Mouse (Mus musculus) megakaryocyte progenitor cell, adult 5-6 weeks (primary cell): ENCODE results near the gene Set. TPM values are rescaled to one million over a fixed set of nuclear protein-coding genes. Genes with fewer than 3 reads are reported as not detected.
A peak's percentile ranks its signal among the peaks of the same experiment; 100 is the strongest.

Experiments
- ATAC-seq: replicated peaks from 2 replicates; pipeline ENCODE4 v1.8.0; 2016; ENCODE audit warnings: mild to moderate bottlenecking, moderate TSS enrichment, inconsistent platforms; ENCODE audit not compliant: poor library complexity
- total RNA-seq, 2 experiments: library from RNA; stranded (forward) in 1 of 2; stranded (reverse) in 1 of 2; fragments of 157-497, 149-512 nt in 1 of 2; fragments of 200-1000 nt in 1 of 2; gene quantifications; 2 replicates each; pipeline versions ENCODE4 v1.2.3 to v1.2.4; 2015 to 2017

Gene Set
- total RNA-seq, 2 experiments from 2014 or later: 465 to 1,489 TPM

DNA sequence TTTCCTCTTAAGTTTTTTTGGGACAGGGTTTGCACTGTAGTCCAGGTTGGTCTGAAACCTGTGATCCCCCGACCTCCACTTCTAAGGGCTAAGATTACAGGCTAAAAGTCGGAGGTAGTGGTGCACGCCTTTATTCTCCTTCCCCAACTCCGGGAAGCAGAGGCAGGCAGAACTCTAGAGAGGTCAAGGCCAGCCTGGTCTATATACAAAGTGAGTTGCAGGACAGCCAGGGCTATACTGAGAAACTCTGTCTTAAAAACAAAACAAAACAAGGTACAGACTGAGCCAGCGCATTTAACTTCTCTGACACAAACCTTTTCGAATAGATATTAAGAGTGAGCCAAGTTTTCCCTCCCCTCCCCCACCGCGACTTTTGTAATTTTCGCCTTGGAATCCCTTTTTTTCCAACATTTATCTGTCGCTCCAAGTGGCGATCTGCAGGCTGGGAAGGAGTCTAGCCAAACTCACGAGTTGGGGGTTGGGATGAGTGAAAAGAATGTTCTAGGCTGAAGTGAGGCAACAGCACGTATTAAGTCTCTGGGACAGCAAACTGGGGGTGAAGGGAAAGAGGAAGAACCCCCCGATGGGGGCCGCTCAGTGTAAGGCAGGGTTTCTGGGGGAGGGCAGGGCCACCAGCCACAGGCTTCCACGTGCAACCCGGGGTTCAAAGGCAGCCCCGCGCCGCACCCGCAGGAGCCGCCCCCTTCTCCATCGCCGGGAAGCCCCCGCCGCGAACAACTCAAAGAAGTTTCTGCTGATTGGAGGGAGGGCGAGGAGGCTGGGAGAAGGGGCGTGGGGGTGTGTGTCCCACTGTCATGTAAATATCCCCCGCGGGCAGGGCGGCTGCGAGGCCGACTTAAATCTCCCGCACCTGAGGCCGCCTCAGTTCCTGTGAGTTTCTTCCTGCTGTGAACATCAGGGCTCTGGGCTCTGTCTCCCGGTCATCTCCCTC is 4.3 kb downstream of the Set start:
- peak; percentile 44 for ATAC-seq

DNA sequence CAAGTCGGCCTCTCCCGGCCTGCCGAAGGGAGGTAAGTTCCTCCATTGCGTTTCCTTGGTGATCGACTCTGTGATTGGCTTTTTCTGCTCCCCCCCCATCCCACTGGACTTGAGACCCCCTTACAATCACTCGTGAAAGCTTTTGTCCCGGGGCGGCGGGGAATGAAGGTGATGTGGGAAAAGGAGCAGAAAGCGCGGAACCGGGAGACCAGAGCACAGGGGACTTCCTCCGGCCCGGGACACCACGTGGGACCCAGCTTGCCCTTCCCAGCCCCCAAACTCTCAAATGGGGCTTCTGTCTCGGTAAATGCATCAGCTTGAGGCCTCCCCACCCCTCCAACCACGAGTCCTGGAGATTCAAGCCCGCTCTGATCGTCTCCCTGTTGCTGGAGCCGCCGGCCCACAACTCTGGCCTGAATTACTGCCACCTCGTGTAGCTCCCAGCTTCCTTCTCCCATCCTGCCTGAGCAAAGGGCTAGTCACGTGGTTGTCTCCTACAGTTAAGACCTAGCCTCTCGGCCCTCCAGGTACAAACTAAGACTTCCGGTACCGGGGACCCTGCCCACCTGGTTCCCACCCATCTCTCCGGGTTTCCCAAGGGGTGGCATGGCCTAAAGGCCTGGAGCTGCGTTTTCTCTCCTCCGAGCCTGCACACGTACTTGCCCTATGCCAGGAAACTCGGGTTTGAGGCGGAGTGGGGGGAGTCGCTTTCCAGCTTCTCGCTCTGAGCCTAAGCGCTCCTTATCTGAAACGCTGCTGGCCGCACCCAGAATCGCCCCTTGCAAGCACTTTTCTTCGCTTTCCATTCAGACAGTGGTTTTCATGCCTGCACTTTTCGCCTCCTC is 5.3 kb downstream of the Set start:
- peak; percentile 37 for ATAC-seq

DNA sequence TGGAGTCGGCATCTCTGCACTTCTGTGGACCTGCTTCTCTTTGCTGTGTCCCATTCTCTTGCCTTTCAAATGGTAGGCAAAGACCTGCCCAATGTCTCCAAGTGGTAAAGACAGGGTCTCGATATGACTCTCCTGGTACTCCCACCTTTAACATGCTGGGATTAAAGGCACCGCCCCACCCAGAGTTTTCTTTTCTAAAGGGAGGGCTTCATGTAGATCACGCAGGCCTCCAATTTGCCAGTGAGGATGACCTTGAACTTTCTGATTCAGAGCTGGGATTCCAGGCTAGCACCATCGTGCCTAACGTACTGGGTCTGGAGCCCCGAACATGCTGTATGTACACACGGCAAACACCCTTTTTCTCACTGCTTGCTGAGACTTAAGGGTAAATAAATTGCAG is 6.1 kb downstream of the Set start:
- no peak for ATAC-seq

DNA sequence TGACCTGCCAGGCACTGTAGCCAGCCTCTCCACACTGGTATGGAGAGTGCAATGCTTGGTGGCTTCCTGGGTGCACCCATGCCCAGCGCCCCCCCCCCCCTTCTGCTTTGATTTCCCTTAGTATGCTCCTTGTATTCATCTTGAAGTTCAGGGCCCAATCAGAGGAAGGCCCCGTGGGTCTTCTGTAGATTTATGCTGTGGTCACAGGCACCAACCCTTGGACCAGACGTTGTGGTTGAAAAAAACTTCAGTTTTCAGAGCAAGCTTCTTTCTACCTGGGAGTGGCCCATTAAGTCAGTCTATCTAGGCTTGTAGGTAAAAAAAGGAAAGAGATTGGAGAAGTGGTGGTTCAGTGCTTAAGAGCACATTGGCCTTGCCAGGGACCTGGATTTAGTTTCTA is 6.6 kb downstream of the Set start:
- no peak for ATAC-seq

DNA sequence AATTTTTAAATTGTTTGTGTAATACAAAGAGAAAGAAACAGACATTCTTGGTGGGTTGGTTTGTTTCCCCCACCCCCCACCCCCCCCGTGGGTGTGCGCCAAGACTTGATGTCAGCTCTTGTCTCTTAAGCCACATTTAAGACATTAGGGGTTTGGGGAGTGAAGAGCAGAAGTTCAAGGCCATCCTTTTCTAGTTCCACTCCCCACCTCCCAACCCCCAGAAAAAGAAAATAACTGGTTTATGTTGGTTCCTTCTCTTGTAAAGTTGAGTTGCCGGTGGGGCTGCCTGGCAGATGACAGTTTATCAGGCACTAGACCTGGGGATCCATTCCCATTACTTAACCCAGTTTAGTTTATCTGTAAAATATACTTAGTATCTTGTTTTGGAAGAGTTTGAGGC is 7.1 kb downstream of the Set start:
- ATAC-seq: no peak

DNA sequence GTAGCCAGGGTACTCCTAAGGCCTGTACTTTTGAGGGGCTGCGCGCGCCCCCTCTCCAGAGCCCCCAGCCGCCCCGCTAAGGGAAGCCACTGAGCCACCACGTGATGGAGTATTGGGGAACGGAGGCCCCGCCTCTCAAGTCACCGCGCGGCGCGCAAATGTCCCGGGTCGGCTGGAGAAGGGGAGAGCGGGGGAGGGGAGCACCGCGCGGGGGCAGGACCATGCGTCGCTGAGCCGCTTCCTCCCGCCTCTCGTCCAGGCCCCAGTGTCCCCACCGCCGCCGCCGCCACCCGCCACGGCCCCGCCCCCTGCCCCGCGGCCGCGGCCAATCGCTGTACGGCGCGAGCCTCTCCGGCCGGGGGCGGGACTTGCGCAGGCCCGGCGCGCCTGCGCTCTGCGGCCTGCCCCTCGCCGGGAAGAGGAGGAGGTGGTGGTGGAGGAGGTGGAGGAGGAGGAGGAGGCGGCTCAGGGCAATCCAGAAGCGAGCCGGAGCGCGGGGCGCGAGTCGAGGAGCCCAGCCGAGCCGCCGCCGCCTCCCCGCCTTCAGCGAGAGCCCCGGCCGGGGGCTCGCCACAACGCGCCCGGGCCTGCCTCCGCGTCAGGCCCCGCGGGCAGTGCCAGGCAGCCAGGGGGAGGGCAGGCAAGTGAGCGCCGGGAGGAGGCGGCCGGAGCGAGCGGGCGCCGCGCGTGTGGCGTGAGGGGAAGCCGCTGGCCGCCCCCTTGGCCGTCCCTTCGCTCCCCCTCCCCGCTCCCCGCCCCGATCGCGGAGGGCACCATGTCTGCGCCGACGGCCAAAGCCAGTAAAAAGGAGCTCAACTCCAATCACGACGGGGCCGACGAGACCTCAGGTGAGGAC is 9.1 kb downstream of the Set start:
- ATAC-seq: peak; percentile 73

DNA sequence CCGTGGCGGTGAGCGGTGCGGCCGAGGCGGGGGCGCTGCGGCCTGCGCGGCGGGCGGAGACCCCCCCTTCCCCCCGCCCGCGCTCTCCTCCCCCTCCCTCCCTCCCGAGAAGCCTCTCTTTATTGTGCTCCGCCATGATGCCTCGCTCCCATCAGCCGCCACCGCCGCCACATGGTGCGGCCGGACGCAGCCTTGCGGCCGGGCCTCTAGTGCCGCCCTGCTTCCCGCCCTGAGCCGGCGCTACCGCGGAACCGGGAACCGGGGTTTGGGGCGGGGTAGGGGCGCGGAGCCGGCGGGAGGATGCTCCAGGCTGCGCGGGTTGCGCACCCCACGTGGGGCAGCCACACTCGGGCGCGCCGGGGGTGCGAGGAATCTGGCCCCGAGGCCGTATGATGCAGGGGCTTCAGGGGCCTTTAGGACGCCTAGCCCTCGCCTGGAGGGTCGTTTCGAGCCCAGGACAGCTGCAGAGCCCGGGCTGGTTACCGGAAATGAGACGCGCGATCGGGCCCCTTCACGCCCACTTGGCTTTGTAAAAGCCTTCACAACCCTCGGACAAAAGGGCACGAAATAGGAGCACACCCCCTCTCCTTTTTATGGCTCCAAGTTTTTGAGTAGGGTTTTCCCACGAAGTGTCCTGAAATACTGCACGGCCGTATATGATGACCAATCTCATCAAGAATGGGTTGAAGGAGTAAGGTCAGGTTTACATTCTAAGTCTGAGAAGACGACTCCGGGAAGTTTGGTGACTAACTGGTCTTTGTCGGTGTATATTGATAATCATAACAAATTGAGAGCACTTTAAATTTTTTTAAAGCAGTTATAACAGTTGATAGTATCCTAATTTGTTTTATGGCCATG is 10.1 kb downstream of the Set start:
- ATAC-seq: no peak

DNA sequence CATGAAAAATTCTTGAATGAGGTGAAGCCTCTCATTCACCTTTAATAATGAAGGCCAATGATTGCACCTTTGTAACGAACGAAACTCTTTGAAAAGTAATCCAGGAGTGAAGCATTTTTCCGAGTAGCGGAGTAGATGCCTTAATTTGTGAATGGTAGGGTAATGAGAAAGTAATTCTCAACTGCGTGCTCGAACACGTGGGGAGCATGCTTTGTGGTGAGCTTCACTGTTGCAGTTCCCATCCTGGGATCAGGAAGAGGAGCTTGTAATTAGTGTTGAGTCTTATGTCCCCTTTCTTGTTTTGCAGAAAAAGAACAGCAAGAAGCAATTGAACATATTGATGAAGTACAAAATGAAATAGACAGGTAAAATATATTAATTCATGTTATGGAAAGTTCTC is 10.8 kb downstream of the Set start:
- no peak for ATAC-seq

DNA sequence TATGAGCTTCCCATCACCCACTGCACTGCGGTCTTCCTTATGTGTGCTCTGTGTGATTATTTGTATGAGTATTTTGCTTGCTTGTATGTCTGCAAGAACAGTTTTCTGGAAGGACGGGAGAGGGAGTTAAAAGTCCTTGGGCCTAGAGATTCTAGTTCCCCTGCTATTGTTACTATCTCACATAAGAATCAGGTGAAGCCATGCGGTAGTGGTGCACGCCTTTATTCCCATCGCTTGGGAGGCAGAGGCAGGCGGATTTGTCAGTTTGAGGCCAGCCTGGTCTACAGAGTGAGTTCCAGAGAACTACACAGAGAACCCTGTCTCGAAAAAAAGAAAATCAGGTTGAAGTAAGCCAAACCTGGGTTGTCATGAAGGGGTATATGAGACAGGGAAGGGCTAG is 15.7 kb downstream of the Set start:
- ATAC-seq: no peak

DNA sequence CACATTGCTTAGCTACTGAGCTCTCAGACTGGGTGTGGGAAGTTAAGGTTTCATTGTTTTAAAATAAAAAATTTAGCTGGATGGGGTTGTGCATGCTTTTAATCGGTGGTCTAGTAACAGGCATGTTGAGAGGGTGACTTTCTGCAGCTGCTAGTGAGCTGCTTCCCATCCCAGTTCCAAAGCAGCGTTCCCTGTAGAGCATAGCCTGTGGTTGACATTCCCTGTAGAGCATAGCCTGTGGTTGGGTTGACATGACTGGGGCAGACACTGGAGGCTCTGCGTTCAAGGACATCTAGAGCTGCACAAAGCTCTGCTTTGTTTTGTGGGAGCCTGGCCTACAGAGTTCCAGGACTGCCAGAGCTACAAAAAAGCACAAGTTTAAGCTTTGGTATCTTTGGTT is 16.1 kb downstream of the Set start:
- ATAC-seq: no peak

DNA sequence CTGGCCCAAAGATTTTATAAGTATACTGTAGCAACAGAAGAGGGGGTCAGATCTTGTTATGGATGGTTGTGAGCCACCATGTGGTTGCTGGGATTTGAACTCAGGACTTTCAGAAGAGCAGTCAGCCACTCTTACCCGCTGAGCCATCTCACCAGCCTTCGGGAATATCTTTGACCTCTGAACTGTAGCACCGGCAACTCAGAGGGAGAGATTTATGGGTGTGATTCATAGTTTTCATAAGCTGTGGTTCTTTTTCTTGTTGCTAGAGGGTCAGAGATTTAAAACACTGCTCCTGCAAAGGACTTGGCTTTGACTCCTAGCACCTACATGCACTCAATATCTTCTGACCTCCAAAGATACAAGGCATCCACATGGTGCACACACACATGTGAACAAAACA is 18.4 kb downstream of the Set start:
- no peak for ATAC-seq

DNA sequence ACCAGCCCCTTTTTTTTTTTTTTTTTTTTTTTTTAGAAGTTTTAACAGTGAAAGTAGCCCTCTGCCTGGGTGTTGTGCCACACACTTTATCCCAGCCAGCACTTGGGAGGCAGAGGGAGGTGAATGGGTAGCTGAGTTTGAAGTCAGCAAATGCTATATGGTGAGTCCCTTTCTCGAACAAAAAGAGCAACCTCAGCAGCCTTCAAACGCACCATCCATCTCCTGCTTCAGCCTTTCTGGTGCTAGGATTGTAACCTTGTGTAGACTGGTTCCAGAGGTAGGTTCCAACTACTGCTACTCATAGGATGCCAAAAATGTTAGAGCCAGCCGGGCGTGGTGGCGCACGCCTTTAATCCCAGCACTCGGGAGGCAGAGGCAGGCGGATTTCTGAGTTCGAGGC is 19.3 kb downstream of the Set start:
- ATAC-seq: no peak

DNA sequence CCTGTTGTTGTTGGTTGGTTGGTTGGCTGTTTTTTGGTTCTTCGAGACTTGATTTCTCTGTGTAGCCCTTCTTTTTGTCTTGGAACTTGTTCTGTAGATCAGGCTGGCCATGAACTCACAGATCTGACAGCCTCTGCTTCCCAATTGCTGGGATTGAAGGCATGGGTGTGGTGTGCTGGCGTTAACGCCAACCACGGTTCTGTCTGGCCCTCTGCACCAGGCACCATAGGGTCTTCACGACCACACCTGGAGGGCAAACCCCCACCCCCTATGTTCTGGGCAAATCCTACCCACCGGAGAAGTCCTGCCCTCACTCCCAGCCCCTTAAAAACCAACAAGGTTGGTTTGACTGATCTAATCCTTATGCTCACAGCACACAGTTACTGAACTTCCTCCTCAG is 19.8 kb downstream of the Set start:
- ATAC-seq: peak; percentile 13; the same call in 1 of the 2 replicates

DNA sequence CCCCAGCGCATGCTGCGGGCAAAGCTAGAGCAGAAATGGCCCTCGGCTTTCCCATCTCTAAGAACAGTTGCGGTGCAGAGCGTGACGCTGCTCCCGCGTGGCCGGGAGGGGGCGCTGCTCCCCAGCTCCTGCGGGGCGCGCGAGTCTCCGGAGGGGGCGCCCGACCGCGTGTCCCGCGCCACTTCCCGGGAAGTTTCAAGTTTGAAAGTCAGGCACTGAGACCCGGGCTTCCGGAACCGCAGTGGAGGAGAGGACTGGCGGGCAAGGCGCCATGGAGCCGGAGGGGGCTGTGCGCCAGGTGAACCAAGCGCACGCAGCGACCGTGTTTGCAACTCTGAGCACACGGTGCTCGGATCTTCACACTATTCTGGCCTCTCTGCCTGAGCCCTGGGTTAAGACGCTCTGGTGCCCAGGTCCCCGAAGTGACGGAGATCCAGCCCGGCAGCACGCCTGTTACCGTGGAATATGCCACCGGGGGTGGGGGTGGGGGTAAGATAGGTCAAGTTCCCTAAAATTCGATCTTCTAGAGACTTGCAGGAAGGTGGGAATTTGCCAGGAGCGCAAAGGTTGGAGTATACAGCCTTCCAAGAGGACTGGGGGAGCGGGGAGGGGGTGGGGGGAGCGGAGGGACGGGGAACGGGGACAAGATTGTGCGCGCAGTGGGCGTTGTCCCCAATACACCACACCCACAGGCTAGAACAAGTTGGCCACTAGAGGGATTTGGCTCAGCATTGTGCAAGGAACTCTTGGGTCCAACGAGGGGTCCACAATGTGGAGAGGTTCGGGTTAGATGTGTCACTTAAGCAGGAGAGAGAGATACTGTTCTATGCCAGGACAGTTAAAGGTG is 20.5 kb downstream of the Set start, which contains the start of gene Pkn3:
TSS of gene Pkn3 (plus strand) at position 183 of the 847 bp plus-strand sequence.
- ATAC-seq: peak; percentile 86

DNA sequence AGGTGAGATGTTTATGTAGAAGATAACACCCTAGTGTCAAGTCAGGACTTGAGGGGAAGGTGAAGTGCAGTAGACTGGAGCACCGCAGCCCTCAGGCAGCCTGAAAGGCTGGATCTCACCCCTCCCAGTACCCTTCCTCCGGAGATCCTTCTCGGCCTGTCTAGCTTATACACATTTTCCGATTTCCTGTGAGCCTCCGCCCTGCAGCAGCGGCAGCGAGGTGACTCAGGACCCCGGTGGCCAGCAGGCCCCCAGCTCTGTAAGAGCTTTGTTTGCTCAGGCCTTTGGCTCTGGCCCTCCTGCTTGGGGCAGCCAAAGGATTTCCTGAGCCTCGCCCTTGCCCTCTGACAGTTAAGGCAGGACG is 21.2 kb downstream of the Set start:
- peak; percentile 22 for ATAC-seq

DNA sequence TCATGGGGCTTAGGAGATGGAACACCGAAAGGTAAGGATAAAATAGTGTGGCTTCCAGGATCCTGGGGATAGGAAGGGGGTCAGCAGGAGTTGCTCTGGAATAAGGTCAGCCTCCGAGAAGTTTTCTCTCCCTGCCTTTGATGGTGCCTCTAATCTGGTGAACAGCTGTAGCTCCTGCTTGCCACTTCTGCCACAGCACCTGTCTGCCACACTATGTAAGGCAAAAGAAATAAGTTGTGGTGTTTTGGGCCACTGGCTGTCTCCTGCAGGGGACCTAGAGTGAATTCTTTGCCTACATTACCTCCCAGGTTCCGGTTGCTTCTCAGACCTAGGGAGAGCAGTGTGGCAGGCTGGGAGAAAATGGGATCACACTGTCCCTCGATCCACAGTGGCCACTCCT is 21.6 kb downstream of the Set start:
- no peak for ATAC-seq

DNA sequence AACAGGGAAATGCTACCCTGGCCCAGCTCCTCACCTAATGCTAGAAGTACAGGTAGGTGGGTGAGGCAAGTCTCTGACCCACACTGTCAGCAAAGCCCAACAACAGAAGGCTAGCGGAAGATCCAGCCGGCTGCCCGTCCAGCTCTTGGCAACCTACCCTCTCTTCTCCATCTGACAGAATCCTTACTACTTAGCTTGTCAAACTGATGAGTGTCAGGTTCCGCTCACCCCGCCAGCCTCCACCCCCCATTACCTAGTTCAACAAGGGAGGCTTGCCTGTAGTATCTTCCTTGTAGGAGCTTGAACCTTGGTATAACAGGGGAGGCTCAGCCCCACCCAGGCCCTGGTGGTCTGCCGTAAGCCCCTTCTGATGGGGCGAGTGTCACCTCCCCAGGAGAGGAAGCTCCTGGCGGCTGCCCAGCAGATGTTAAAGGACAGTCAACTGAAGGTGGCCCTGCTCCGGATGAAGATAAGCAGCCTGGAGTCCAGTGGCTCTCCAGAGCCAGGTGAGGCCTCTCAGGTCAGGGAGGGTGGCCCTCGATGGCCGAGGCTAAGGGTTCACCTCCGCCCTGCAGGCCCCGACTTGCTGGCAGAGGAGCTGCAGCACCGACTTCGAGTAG is 23.1 kb downstream of the Set start:
- ATAC-seq: no peak

DNA sequence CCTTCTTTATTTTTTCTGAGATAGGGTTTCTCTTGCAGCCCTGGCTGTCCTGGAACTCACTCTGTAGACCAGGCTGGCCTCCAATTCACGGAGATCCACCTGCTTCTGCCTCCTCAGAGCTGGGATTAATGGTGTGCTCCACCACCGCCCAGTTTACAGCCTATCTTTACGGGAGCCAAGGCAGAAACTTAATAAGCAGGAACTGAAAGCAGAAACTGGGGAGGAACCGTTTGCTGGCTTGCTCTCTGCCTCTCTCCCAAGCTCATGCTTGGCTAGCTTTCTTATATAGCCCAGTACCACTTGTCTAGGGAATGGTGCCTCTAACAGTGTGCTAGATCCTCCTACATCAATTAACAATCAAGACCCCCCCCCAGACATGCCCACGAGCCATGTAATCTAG is 26.9 kb downstream of the Set start:
- 0 out of 2 replicates have a peak, but pooled peaks have one; percentile 17 for ATAC-seq

DNA sequence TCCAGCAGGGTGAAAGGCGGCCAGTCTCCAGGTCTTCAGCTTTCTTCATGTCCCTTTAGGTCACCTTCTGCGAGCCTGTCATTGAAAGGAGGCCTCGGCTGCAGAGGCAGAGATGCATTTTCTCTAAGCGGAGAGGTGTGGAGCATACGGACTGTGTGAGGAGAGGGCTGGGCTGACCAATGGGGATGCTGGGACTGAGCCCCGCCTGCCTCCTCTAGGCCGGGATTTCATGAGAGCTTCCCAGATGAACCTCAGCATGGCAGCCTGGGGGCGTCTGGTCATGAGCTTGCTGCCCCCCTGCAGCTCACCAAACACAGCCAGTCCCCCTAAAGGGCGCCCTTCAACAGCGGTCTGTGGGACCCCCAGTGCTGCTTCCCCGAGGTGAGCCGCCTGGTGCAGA is 27.5 kb downstream of the Set start:
- ATAC-seq: no peak
